Mouse (Mus musculus): ENCODE data around the gene Mrgprd.

Mrgprd gene

GRCm38 (mm10) chr7:145314785-145315411 is at the start of gene Mrgprd:
Gene Mrgprd (plus strand): TSS chr7:145314835.
- DNase-seq (ENCODE audit: low spot score) = no peak

GRCm38 (mm10) chr7:145266011-145266410 is 48.6 kb upstream of the Mrgprd start:
- no peak for DNase-seq (ENCODE audit: low spot score)

- DNase-seq (ENCODE audit: low spot score) = no peak
These were observed 45.7 kb upstream of the Mrgprd start for GRCm38 (mm10) chr7:145268890-145269289.

- DNase-seq (ENCODE audit: low spot score) = no peak
These were observed 43.7 kb upstream of the Mrgprd start for GRCm38 (mm10) chr7:145270955-145271354.

GRCm38 (mm10) chr7:145275488-145275887 is 39.1 kb upstream of the Mrgprd start:
- no peak for DNase-seq (ENCODE audit: low spot score)

GRCm38 (mm10) chr7:145281396-145281795 is 33.2 kb upstream of the Mrgprd start:
- DNase-seq (ENCODE audit: low spot score) = no peak

- DNase-seq (ENCODE audit: low spot score) = no peak
These were observed 31.6 kb upstream of the Mrgprd start for GRCm38 (mm10) chr7:145283041-145283440.

GRCm38 (mm10) chr7:145283487-145284187 is 31.0 kb upstream of the Mrgprd start, which contains the start of gene Tpcn2:
Gene Tpcn2 (minus strand): TSS chr7:145284011.
- peak; percentile 88 for DNase-seq (ENCODE audit: low spot score)

- DNase-seq (ENCODE audit: low spot score) = no peak
These were observed 30.3 kb upstream of the Mrgprd start for GRCm38 (mm10) chr7:145284293-145284692.

GRCm38 (mm10) chr7:145285476-145285875 is 29.2 kb upstream of the Mrgprd start:
- no peak for DNase-seq (ENCODE audit: low spot score)

GRCm38 (mm10) chr7:145287410-145287809 is 27.2 kb upstream of the Mrgprd start:
- DNase-seq (ENCODE audit: low spot score) = no peak

- DNase-seq (ENCODE audit: low spot score) = no peak
These were observed 25.3 kb upstream of the Mrgprd start for GRCm38 (mm10) chr7:145289302-145289701.

GRCm38 (mm10) chr7:145291847-145292246 is 22.8 kb upstream of the Mrgprd start:
- DNase-seq (ENCODE audit: low spot score) = no peak

GRCm38 (mm10) chr7:145292726-145293125 is 21.9 kb upstream of the Mrgprd start:
- no peak for DNase-seq (ENCODE audit: low spot score)

GRCm38 (mm10) chr7:145293859-145294258 is 20.8 kb upstream of the Mrgprd start:
- DNase-seq (ENCODE audit: low spot score) = no peak

- no peak for DNase-seq (ENCODE audit: low spot score)
These were observed 15.8 kb upstream of the Mrgprd start for GRCm38 (mm10) chr7:145298666-145299490.

GRCm38 (mm10) chr7:145299562-145300320 is 14.9 kb upstream of the Mrgprd start:
- DNase-seq (ENCODE audit: low spot score) = peak; percentile 22

GRCm38 (mm10) chr7:145300321-145301007 is 14.2 kb upstream of the Mrgprd start, which contains the start of gene Mrgprf:
Gene Mrgprf (plus strand): TSS chr7:145300828.
- DNase-seq (ENCODE audit: low spot score) = peak; percentile 70

- DNase-seq (ENCODE audit: low spot score) = no peak
These were observed 13.7 kb upstream of the Mrgprd start for GRCm38 (mm10) chr7:145301008-145301340.

GRCm38 (mm10) chr7:145301341-145302005 is 13.2 kb upstream of the Mrgprd start:
- peak; percentile 35 for DNase-seq (ENCODE audit: low spot score)

Data from urinary bladder, postnatal 25 days (tissue).